Comparison of ENCODE assay signal across 22 mouse cellular contexts in genomic region chr1:135895367-135895766, GRCm38 (mm10). TPM values are rescaled to one million over a fixed set of nuclear protein-coding genes. Genes with fewer than 3 reads are reported as not detected.
DNase-seq lines count a peak whose midpoint lies in the region; ATAC-seq and TF ChIP-seq lines count a peak whose summit lies in the region.
"Had no signal": no experiment of that assay in that cellular context is flagged by ENCODE, and none has a peak within 500 bp of the region (broad histone marks: within the 10 kb centered on the region; RNA-seq: fewer than 3 reads in every experiment).

No protein-coding gene starts in this region.

- no peak for TF ChIP-seq CTCF in intestine, postnatal 0 days (IDR thresholded peaks at IDR 0.05; ENCODE audit: low read depth)
- TF ChIP-seq CTCF in stomach, postnatal 0 days (IDR thresholded peaks at IDR 0.05; ENCODE audit: low read depth), result no peak

- DNase-seq in spleen, adult 12 weeks (ENCODE audit: low spot score), result peak; percentile 26
- DNase-seq in spleen, postnatal 14 days (ENCODE audit: low spot score in 2 of 2), result no peak
- peak; percentile 60 for DNase-seq in large intestine, adult 2 months (ENCODE audit: low read depth, low spot score)
- DNase-seq in stomach, postnatal 0 days (ENCODE audit: low spot score), result peak; percentile 54
- DNase-seq in heart, postnatal 10 days, result no peak
- DNase-seq: cerebellum, adult 8-10 months; gastrocnemius, postnatal 25 days; heart, adult 2 months; kidney, adult 11 months; layer of hippocampus, postnatal 36 days had no signal

- H3K27ac ChIP-seq in intestine, embryonic 15.5 days, result no peak overlapping the region
- H3K27ac ChIP-seq in intestine, postnatal 0 days (ENCODE audit: low read depth, low read length), result no peak overlapping the region
- H3K27ac ChIP-seq in stomach, postnatal 0 days (replicated peaks), result peak overlapping the region; percentile 56
- H3K27ac ChIP-seq: heart, adult 2 months; heart, embryonic 15.5 days had no signal

- TF ChIP-seq EP300 in stomach, postnatal 0 days (optimal IDR thresholded peaks at IDR 0.05), result peak; percentile 36

- no peaks in the 10 kb centered on the region for H3K27me3 ChIP-seq in intestine, embryonic 15.5 days (replicated peaks)
- H3K27me3 ChIP-seq in intestine, postnatal 0 days (replicated peaks; ENCODE audit: control insufficient read depth, insufficient read depth, low read length), result no peaks in the 10 kb centered on the region
- no peaks in the 10 kb centered on the region for H3K27me3 ChIP-seq in stomach, postnatal 0 days (ENCODE audit: control insufficient read depth, insufficient read depth, low read length)

- intact Hi-C loops in heart, postnatal 10 days (cut with DNase I), result no loop called here

- H3K4me3 ChIP-seq in intestine, embryonic 15.5 days (replicated peaks), result no peak overlapping the region
- H3K4me3 ChIP-seq in intestine, postnatal 0 days (ENCODE audit: low read depth, low read length), result no peak overlapping the region
- no peak overlapping the region for H3K4me3 ChIP-seq in stomach, postnatal 0 days (ENCODE audit: low read depth, low read length)
- H3K4me3 ChIP-seq: erythroblast, embryonic 14.5 days; heart, adult 2 months; heart, embryonic 15.5 days had no signal

- H3K36me3 ChIP-seq in intestine, embryonic 15.5 days, result no peaks in the 10 kb centered on the region
- H3K36me3 ChIP-seq in intestine, postnatal 0 days (ENCODE audit: control insufficient read depth, insufficient read depth), result no peaks in the 10 kb centered on the region
- H3K36me3 ChIP-seq in stomach, postnatal 0 days (ENCODE audit: control insufficient read depth, insufficient read depth, low read length), result no peaks in the 10 kb centered on the region
- H3K36me3 ChIP-seq: heart, embryonic 15.5 days had no signal

- H3K9me3 ChIP-seq in intestine, embryonic 15.5 days, result no peaks in the 10 kb centered on the region
- no peaks in the 10 kb centered on the region for H3K9me3 ChIP-seq in intestine, postnatal 0 days (ENCODE audit: control insufficient read depth)
- H3K9me3 ChIP-seq in stomach, postnatal 0 days (ENCODE audit: control insufficient read depth, low read length), result no peaks in the 10 kb centered on the region
- H3K9me3 ChIP-seq: heart, embryonic 15.5 days had no signal

- no peak overlapping the region for H3K9ac ChIP-seq in intestine, embryonic 15.5 days
- no peak overlapping the region for H3K9ac ChIP-seq in intestine, postnatal 0 days (ENCODE audit: low read depth, low read length)
- no peak overlapping the region for H3K9ac ChIP-seq in stomach, postnatal 0 days (ENCODE audit: low read length)
- H3K9ac ChIP-seq: heart, embryonic 15.5 days had no signal

- no peak overlapping the region for H3K4me2 ChIP-seq in intestine, embryonic 15.5 days (replicated peaks)
- no peak overlapping the region for H3K4me2 ChIP-seq in intestine, postnatal 0 days (replicated peaks; ENCODE audit: low read depth)
- no peak overlapping the region for H3K4me2 ChIP-seq in stomach, postnatal 0 days (replicated peaks; ENCODE audit: low read depth)
- H3K4me2 ChIP-seq: heart, embryonic 15.5 days had no signal

- 81% methylated on average over 4 of the region's 4 CpGs for WGBS in intestine, embryonic 15.5 days
- WGBS in intestine, postnatal 0 days, result 51% methylated on average over 4 of the region's 4 CpGs
- WGBS in large intestine, adult 2 months, result 35% methylated on average over 4 of the region's 4 CpGs
- WGBS in stomach, postnatal 0 days, result 52% methylated on average over 4 of the region's 4 CpGs

- 0 out of 2 replicates have a peak, but pooled peaks have one; percentile 41 for ATAC-seq in intestine, embryonic 15.5 days
- ATAC-seq in intestine, postnatal 0 days, result no peak
- peak; percentile 56; the same call in 1 of the 2 replicates for ATAC-seq in stomach, postnatal 0 days (ENCODE audit: low FRiP score, low TSS enrichment)
- ATAC-seq: forebrain, embryonic 16.5 days; hindbrain, embryonic 16.5 days; midbrain, embryonic 16.5 days had no signal

- no peaks in the 10 kb centered on the region for H3K4me1 ChIP-seq in intestine, embryonic 15.5 days (replicated peaks)
- H3K4me1 ChIP-seq in intestine, postnatal 0 days (replicated peaks; ENCODE audit: control insufficient read depth, insufficient read depth, low read length), result 0 out of 2 replicates have a peak, but pooled peaks cover 5% of the 10 kb centered on the region
- 0 out of 2 replicates have a peak, but pooled peaks cover 2% of the 10 kb centered on the region for H3K4me1 ChIP-seq in stomach, postnatal 0 days (replicated peaks; ENCODE audit: control insufficient read depth, insufficient read depth)
- H3K4me1 ChIP-seq: heart, embryonic 15.5 days had no signal

RNA-seq across cellular contexts. Expression of gene Pkp1, which starts 23.6 kb away (rescaled TPM):
- 0.08 and 0.15 TPM in 2 replicates for polyA plus RNA-seq in intestine, embryonic 15.5 days (2015; fragmentation: Nextera tagmentation; extraction: Ambion mirVana)
- 0.03 and 0.07 TPM in 2 replicates for polyA plus RNA-seq in intestine, postnatal 0 days (2015; fragmentation: Nextera tagmentation; extraction: Ambion mirVana)
- 15.1 and 19.9 TPM in 2 replicates for polyA plus RNA-seq in large intestine, adult 2 months (2012; rRNA removed)
- 29.8 and 34.2 TPM in 2 replicates for polyA plus RNA-seq in stomach, postnatal 0 days (2015; fragmentation: Nextera tagmentation; extraction: Ambion mirVana)
- under 1 TPM; 0.10 to 0.14 TPM for total RNA-seq in heart, postnatal 10 days (2021)
- total RNA-seq: CH12.LX; heart, adult 2 months; hematopoietic stem cell, adult 5-6 weeks; layer of hippocampus, adult 18-20 months; layer of hippocampus, postnatal 36 days; MEL; neutrophil, adult 5-6 weeks had no signal
- polyA plus RNA-seq: erythroblast, embryonic 14.5 days; midbrain, embryonic 16.5 days had no signal

RNA-seq across cellular contexts. Expression of gene Tnnt2, which starts 59.2 kb away (rescaled TPM):
- polyA plus RNA-seq in intestine, embryonic 15.5 days (2015; fragmentation: Nextera tagmentation; extraction: Ambion mirVana), result 16.4 and 17.4 TPM in 2 replicates
- polyA plus RNA-seq in intestine, postnatal 0 days (2015; fragmentation: Nextera tagmentation; extraction: Ambion mirVana), result 56.8 and 73.9 TPM in 2 replicates
- polyA plus RNA-seq in large intestine, adult 2 months (2012; rRNA removed), result 1.9 and 2.3 TPM in 2 replicates
- 36.4 and 39.9 TPM in 2 replicates for polyA plus RNA-seq in stomach, postnatal 0 days (2015; fragmentation: Nextera tagmentation; extraction: Ambion mirVana)
- 1,000 to 10,000 TPM; 7,447 to 7,490 TPM for total RNA-seq in heart, postnatal 10 days (2021)
- total RNA-seq: hematopoietic stem cell, adult 5-6 weeks; MEL; neutrophil, adult 5-6 weeks had no signal
- polyA plus RNA-seq: erythroblast, embryonic 14.5 days had no signal

Comparison
In these comparisons a context has a peak if more than half of its experiments do, and no peak if none do; other contexts are left out.
1. DNase-seq: peak in spleen, adult 12 weeks (single experiment), large intestine, adult 2 months (single experiment) and stomach, postnatal 0 days (single experiment); none in spleen, postnatal 14 days (0 of 2) and heart, postnatal 10 days (0 of 2).
2. RNA of gene Pkp1, which starts 23.6 kb away (polyA plus RNA-seq): 29.8 to 34.2 TPM in stomach, postnatal 0 days and 15.1 to 19.9 TPM in large intestine, adult 2 months; 0.08 to 0.15 TPM in intestine, embryonic 15.5 days and 0.03 to 0.07 TPM in intestine, postnatal 0 days; every median in the first group is over 10 times any median in the second.